Mouse (Mus musculus) limb, embryonic 11.5 days (tissue): ENCODE measurements around the gene Ttc25. TPM values are rescaled to one million over a fixed set of nuclear protein-coding genes. Genes with fewer than 3 reads are reported as not detected.

ENCODE experiments used
- ATAC-seq: fragments of 200-750 bp; cut with Nextera tagmentation; 2 replicates; pipeline ENCODE4 v1.8.0; 2017; ENCODE audit warnings: low read depth; ENCODE audit not compliant: insufficient number of reproducible peaks, low FRiP score, low TSS enrichment
- DNase-seq: peaks from one replicate; pipeline ENCODE4 v3.0.0-alpha.2; 2015; ENCODE audit warnings: low spot score
- H3K27ac ChIP-seq: fragments of 300-500 bp; sonication (generic); replicated peaks from 2 replicates; pipeline ENCODE4 v1.5.1; 2014; ENCODE audit warnings: low read depth, mild to moderate bottlenecking, low read length
- H3K27me3 ChIP-seq: fragments of 300-500 bp; sonication (generic); 2 replicates; pipeline ENCODE4 v1.6.1; 2014; ENCODE audit warnings: mild to moderate bottlenecking, low read length, mixed read lengths; ENCODE audit not compliant: control insufficient read depth, insufficient read depth
- H3K36me3 ChIP-seq: fragments of 300-500 bp; sonication (generic); 2 replicates; pipeline ENCODE4 v1.6.1; 2014; ENCODE audit warnings: mild to moderate bottlenecking, low read length, moderate library complexity, mixed read lengths; ENCODE audit not compliant: control insufficient read depth, insufficient read depth
- H3K4me1 ChIP-seq: fragments of 300-500 bp; sonication (generic); 2 replicates; pipeline ENCODE4 v1.6.1; 2014; ENCODE audit warnings: low read length, mixed read lengths; ENCODE audit not compliant: control insufficient read depth, insufficient read depth
- H3K4me2 ChIP-seq: fragments of 300-500 bp; sonication (generic); 2 replicates; pipeline ENCODE4 v1.6.1; 2014; ENCODE audit warnings: low read depth, mild to moderate bottlenecking, moderate library complexity; ENCODE audit not compliant: severe bottlenecking
- H3K4me3 ChIP-seq: fragments of 300-500 bp; sonication (generic); 2 replicates; pipeline ENCODE4 v1.5.1; 2014; ENCODE audit warnings: low read depth, low read length
- H3K9ac ChIP-seq: fragments of 300-500 bp; sonication (generic); 2 replicates; pipeline ENCODE4 v1.6.1; 2014; ENCODE audit warnings: mild to moderate bottlenecking, low read length
- H3K9me3 ChIP-seq: fragments of 300-500 bp; sonication (generic); 2 replicates; pipeline ENCODE4 v1.6.1; 2016; ENCODE audit warnings: low read length; ENCODE audit not compliant: control insufficient read depth
- WGBS: fragments of 180-500 bp; shearing (Covaris S2); extraction: QIAGEN DNeasy Blood & Tissue Kit; methylation state at CpG from one replicate; pipeline ENCODE4 v1.1.7; 2014; 5-methylcytosine and 5-hydroxymethylcytosine counted together
- polyA plus RNA-seq: library from polyadenylated mRNA; unstranded; fragments of >200 nt; fragmentation: Nextera tagmentation; extraction: Ambion mirVana; gene quantifications from 2 replicates; pipeline ENCODE4 v1.2.1, GENCODE M21; 2014

Ttc25 gene
- polyA plus RNA-seq, 1 experiment from 2014 or later: 1.1 TPM

DNA sequence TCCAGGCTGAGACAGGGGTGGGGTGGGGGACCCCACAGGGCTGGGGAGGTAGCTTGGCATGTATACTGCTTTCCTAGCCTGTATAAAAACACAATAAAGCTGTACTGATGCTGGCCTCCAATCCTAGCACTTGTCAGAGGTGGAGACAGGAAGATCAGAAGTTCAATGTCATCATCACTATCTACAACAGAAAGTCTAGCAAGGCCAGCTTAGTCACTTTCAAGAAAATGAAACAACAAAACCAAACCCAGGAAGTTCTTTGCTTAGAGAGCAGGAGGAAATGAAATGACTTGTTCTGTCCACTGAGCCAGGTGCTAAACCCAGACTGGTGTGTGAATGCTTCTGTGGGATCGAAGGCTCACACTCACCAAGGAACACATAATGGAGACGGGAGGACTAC, 43.1 kb downstream of the Ttc25 start:
- Histone ChIP-seq H3K4me2 (no peak overlapping the region), H3K27ac (no peak overlapping the region), H3K9ac (no peak overlapping the region), H3K9me3 (no peaks in the 10 kb centered on the region), H3K36me3 (peaks cover 52% of the 10 kb centered on the region), H3K27me3 (no peaks in the 10 kb centered on the region), H3K4me3 (no peak overlapping the region), H3K4me1 (no peaks in the 10 kb centered on the region)
- ATAC-seq (no peak), DNase-seq (no peak)
- 95% methylated on average over 2 of the region's 2 CpGs for WGBS

DNA sequence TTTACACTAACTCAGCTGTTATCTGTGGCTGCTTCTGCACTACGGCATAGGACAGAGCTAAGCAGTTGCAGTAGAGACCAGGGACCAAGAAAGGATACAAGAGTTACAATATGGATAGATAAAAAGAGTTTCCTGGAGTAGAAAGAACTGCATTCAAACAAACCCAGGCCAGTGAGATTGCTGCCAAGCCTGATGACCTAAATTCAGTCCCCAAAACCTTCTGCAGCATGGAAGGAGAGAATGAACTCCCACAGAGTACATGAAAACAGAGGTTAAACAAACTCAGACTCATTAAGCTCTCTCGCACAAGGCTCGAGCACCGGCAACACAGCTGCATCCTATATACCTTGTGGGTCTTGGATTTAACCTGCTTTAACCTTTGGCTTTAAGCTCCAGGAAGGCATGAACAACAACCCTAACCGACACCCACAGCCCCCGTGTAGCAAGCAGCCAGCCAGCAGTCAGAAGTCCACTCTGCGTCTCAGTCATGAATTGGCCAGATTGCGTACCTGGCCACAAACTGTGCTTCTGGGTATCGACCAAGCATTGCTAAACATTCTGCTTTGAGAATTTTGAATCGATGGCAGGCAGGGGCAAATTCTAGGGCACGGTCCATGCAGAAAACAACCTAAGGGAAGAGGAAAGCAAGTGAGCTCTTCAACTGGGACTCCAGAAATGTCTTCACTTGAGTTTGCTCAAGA, 47.1 kb downstream of the Ttc25 start:
- WGBS: 90% methylated on average over 11 of the region's 11 CpGs
- DNase-seq (no peak), ATAC-seq (no peak)
- H3K9ac ChIP-seq: no peak overlapping the region
- no peak overlapping the region for H3K4me3 ChIP-seq
- no peak overlapping the region for H3K4me2 ChIP-seq
- no peaks in the 10 kb centered on the region for H3K9me3 ChIP-seq
- H3K27me3 ChIP-seq: no peaks in the 10 kb centered on the region
- H3K4me1 ChIP-seq: no peaks in the 10 kb centered on the region
- H3K36me3 ChIP-seq: peaks cover 34% of the 10 kb centered on the region
- no peak overlapping the region for H3K27ac ChIP-seq

DNA sequence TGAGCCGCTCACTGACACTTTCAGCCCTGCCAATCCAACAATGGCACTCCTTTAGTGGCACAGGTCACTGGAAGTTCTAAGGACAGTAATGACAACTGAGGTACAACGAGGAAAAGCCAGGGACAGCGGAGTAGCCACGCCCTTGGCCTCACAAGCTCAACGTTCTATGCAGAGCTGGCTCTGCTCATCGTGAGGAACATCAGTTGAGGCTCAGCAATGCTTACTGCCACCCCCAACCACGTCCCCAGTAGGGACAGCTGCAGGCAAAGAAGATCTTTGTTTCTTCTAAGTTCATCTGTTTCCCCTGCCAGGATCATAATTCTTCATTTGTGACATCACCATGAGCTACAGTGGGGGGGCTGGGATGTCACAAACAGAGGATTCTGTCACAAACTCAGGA, 49.2 kb downstream of the Ttc25 start:
- H3K9me3 ChIP-seq: no peaks in the 10 kb centered on the region
- H3K36me3 ChIP-seq: peaks cover 38% of the 10 kb centered on the region
- H3K4me1 ChIP-seq: no peaks in the 10 kb centered on the region
- H3K4me2 ChIP-seq: no peak overlapping the region
- no peak overlapping the region for H3K9ac ChIP-seq
- no peaks in the 10 kb centered on the region for H3K27me3 ChIP-seq
- 92% methylated on average over 7 of the region's 7 CpGs for WGBS
- no peak overlapping the region for H3K4me3 ChIP-seq
- H3K27ac ChIP-seq: no peak overlapping the region
- DNase-seq: no peak
- no peak for ATAC-seq

DNA sequence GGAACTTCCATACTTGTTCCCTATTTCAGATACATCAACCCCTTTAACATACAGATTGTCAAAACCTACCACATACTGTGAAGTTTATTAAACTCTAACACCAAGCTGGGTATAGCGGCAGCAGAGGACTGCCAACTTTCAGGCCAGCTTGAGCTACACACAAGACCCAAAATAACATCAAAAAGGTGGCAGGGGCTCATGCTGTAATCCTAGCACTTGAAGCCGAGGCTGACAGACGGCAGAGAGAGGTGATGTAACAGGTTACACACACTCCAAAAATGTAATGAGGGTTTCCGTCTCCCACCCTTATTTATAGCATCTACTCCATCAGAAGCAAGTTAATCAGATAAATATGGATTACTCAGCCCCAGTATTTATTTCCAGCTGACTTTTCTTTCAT, 50.1 kb downstream of the Ttc25 start:
- Histone ChIP-seq H3K4me1 (no peaks in the 10 kb centered on the region), H3K36me3 (peaks cover 34% of the 10 kb centered on the region), H3K27me3 (no peaks in the 10 kb centered on the region), H3K9me3 (no peaks in the 10 kb centered on the region), H3K4me3 (no peak overlapping the region), H3K27ac (no peak overlapping the region), H3K4me2 (no peak overlapping the region), H3K9ac (no peak overlapping the region)
- WGBS: 83% methylated on average over 4 of the region's 4 CpGs
- ATAC-seq: no peak
- no peak for DNase-seq

DNA sequence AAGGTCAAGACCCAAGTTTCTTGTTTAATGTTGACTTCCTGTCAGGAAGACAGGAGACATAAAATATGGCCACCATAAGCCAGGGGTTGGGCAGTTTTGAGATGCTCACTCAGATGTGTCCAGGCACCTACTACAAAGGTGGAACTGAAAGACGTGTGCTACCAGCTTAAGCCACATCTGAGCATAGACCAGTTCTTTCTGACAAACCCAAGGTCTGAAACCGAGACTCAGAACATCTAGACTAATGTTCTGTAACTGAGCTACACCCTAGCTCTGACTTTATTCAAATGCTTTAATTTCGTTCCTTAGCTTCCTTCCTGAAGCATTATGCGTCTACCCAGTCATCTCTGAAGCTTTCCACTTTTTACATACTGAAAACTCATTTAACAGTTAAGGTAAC, 52.7 kb downstream of the Ttc25 start:
- Histone ChIP-seq H3K4me3 (no peak overlapping the region), H3K27ac (no peak overlapping the region), H3K9me3 (no peaks in the 10 kb centered on the region), H3K27me3 (no peaks in the 10 kb centered on the region), H3K36me3 (peaks cover 30% of the 10 kb centered on the region), H3K4me1 (no peaks in the 10 kb centered on the region), H3K4me2 (no peak overlapping the region), H3K9ac (no peak overlapping the region)
- 80% methylated on average over 4 of the region's 4 CpGs for WGBS
- ATAC-seq (no peak), DNase-seq (no peak)

DNA sequence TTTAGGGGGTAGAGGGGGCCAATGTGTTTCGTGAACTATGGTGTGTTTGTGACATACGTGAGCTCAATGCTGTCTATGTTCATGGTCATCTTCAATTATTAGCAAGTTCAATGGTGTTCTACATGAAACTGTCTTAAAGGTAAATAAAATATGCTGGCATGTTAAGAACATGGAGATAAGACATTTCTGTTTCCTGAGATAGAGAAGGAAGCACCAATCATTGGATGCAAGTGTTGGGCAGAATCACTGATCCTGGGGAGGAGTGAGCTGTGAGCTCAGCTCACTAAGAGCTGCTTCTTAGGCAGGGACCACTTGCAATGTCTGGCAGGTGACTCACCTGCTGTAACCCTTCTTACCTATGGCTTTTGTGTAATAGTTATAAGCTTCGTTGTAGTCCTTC, 56.0 kb downstream of the Ttc25 start:
- no peaks in the 10 kb centered on the region for H3K4me1 ChIP-seq
- H3K27ac ChIP-seq: no peak overlapping the region
- H3K36me3 ChIP-seq: peaks cover 28% of the 10 kb centered on the region
- H3K4me2 ChIP-seq: no peak overlapping the region
- ATAC-seq: no peak
- no peak overlapping the region for H3K4me3 ChIP-seq
- H3K9ac ChIP-seq: no peak overlapping the region
- no peaks in the 10 kb centered on the region for H3K27me3 ChIP-seq
- WGBS: 92% methylated on average over 3 of the region's 3 CpGs
- H3K9me3 ChIP-seq: no peaks in the 10 kb centered on the region
- DNase-seq: no peak

DNA sequence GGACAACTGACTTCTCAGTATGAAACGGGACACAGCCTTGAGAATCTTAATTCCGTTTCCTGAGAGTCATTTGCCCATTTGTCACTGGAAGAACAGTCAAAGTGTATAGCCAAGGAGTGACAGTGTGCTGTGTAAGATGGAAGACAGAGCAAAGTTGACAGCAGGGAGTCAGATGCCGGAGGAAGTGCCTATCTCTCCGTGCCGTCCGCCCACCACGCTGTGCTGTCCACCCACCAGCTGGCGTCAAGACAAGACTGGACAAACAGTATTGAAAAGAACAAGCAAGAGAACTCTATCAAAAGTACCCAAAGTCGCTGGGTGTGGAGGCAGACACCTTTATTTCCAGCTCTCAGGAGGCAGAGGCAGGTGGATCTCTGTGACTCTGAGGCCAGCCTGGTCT, 57.7 kb downstream of the Ttc25 start:
- no peak for DNase-seq
- Histone ChIP-seq H3K27me3 (no peaks in the 10 kb centered on the region), H3K4me2 (no peak overlapping the region), H3K27ac (no peak overlapping the region), H3K9me3 (no peaks in the 10 kb centered on the region), H3K9ac (no peak overlapping the region), H3K36me3 (peaks cover 15% of the 10 kb centered on the region), H3K4me1 (no peaks in the 10 kb centered on the region), H3K4me3 (no peak overlapping the region)
- no peak for ATAC-seq
- 90% methylated on average over 9 of the region's 9 CpGs for WGBS

DNA sequence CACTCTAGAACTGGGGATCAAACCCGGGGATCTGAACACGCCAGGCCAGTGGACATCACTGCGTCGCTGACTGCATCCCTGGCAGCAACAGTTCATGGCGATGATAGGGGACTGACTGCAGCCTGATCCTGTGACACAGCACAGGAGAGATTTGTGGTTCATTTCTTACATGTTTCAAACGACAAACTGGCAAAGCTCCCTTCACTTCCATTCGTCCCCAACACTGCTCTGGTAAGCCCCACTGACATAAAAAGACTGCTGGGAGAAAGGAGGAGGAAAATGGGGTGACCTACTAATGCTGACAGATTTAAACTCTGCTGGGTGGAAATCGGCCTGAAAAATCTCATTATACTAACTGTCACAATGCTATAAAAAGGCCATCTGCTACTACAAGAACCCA, 58.4 kb downstream of the Ttc25 start:
- ATAC-seq (no peak), DNase-seq (no peak)
- Histone ChIP-seq H3K36me3 (peaks cover 10% of the 10 kb centered on the region), H3K27ac (no peak overlapping the region), H3K4me1 (no peaks in the 10 kb centered on the region), H3K9ac (no peak overlapping the region), H3K4me2 (no peak overlapping the region), H3K4me3 (no peak overlapping the region), H3K9me3 (no peaks in the 10 kb centered on the region), H3K27me3 (no peaks in the 10 kb centered on the region)
- 87% methylated on average over 8 of the region's 8 CpGs for WGBS
